Mouse (Mus musculus) mouse trophoblast stem cell (cell line): ENCODE results near the gene Map1b.

Experiments
- in situ Hi-C, 2 experiments: fragments of 300-500 bp; cut with MseI, MboI; formaldehyde crosslinking; loops; 2 replicates in 1 of 2; 3 replicates in 1 of 2; pipeline ENCODE4 v1.15.1; 2025

Map1b gene

GRCm38 (mm10) chr13:99410611-99411515, 105.5 kb downstream of the Map1b start:
- in situ Hi-C loops = no loop called here

- in situ Hi-C loops = no loop called here
Observed at GRCm38 (mm10) chr13:99409216-99409615, 107.1 kb downstream of the Map1b start.

DNA sequence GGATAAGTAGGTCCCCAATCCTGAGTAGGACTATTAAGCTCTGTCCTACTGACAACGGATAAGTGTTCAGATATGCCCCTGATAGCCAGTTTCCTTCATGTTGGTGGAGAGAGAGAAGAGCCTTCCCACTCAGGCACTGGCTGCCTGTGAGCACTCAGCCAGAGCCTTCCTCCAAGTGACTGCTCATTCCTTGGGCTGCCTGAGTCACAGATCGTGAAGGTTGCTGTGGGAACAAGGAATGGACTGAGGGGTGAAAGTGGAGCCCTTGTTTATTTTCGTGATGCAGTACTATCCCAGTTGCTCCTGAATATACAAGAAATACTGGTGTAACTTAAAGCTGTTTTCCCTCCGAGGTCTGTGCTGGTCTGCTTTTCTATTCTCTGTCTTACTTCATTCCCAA, 117.0 kb downstream of the Map1b start:
- in situ Hi-C loops = loop anchor here in 1 of 2 experiments (25.0 kb wide), 1 partner anchor 438 kb away; no protein-coding TSS in a partner anchor

DNA sequence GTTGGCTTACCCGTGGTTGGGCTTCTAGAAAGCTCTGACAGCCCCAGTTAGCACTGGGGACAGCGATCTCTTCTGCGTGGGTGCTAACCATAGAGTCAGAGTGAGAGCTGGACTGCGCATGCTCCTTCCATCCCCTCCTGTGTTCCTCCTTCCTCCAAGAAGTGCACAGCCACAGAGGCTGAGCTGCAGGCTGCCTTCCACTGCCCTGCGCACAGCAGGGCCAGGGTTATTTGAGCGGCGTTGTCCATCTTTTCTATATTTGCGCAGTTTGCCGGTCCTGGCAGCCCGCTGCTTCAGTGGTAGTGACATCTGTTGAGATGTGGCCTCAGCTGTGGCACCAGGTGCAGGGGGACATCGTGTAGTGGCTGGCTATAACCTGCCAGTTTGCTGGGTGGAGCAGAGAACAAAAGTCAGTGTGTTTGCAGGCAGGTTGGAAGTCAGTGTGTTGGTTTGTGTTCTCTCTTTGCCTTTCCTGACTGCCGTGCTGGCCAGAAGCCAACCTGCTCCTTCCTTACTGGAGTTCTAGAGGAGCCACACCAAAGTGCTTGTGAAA, 118.1 kb downstream of the Map1b start:
- in situ Hi-C loops = loop anchor here in 1 of 2 experiments (25.0 kb wide), 1 partner anchor 439 kb away; no protein-coding TSS in a partner anchor

- in situ Hi-C loops = loop anchor here in 1 of 2 experiments (25.0 kb wide), 1 partner anchor 440 kb away; no protein-coding TSS in a partner anchor
Observed at GRCm38 (mm10) chr13:99397228-99397627, 119.1 kb downstream of the Map1b start.

DNA sequence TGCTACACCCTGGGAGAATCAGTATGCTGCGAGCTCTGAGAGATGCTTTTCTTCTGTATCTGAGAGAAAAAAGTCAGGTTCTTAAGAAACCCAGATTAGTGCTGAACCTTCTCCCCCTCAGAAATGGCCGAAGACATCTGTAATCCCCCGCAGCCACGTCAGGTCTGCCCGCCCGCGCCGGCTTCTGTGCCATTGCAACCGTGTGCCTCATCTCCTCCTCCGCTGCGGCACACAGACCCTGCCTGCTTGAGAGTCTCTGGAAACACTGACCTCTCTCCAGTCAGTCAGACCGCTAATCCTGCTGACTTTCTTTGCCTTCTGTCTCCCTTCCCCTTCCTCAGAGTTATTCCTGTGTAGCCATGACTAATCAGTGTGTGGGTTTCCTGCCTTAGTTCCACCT, 120.8 kb downstream of the Map1b start:
- in situ Hi-C loops = loop anchor here in 1 of 2 experiments (25.0 kb wide), 1 partner anchor 442 kb away; no protein-coding TSS in a partner anchor

- in situ Hi-C loops = loop anchor here in 1 of 2 experiments (25.0 kb wide), 1 partner anchor 443 kb away; no protein-coding TSS in a partner anchor
Observed at GRCm38 (mm10) chr13:99394694-99395093, 121.6 kb downstream of the Map1b start.

GRCm38 (mm10) chr13:99393128-99393527, 123.2 kb downstream of the Map1b start:
- in situ Hi-C loops = loop anchor here in 1 of 2 experiments (25.0 kb wide), 1 partner anchor 444 kb away; no protein-coding TSS in a partner anchor

DNA sequence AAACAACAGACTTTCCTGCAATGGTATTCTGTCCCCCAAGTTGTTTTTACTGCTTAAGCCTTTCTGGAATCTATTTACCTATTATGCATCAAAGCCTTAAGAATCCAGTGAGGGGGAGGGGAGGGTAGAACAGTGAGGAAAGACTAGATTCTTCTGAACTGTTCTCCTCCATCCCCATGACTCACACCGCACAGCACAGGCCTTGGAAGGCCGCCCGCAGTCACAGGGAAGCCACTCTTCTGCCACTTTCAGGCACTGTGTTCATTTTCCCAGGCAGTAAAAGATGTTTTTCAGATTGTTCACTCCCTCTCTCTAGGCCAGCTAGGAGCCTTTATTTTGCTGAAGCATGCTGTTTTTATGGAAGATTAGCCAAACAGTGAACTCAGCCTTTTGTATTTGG, 124.9 kb downstream of the Map1b start:
- in situ Hi-C loops = loop anchor here in 1 of 2 experiments (25.0 kb wide), 1 partner anchor 446 kb away; no protein-coding TSS in a partner anchor

- in situ Hi-C loops = loop anchor here in 1 of 2 experiments (25.0 kb wide), 1 partner anchor 449 kb away; no protein-coding TSS in a partner anchor
Observed at GRCm38 (mm10) chr13:99387901-99388811, 128.2 kb downstream of the Map1b start.

- in situ Hi-C loops = loop anchor here in 1 of 2 experiments (25.0 kb wide), 1 partner anchor 451 kb away; no protein-coding TSS in a partner anchor
Observed at GRCm38 (mm10) chr13:99386341-99386740, 130.0 kb downstream of the Map1b start.

GRCm38 (mm10) chr13:99385911-99386310, 130.4 kb downstream of the Map1b start:
- in situ Hi-C loops = loop anchor here in 1 of 2 experiments (25.0 kb wide), 1 partner anchor 451 kb away; no protein-coding TSS in a partner anchor

- in situ Hi-C loops = loop anchor here in 1 of 2 experiments (25.0 kb wide), 1 partner anchor 453 kb away; no protein-coding TSS in a partner anchor
Observed at GRCm38 (mm10) chr13:99384555-99385203, 131.7 kb downstream of the Map1b start.

DNA sequence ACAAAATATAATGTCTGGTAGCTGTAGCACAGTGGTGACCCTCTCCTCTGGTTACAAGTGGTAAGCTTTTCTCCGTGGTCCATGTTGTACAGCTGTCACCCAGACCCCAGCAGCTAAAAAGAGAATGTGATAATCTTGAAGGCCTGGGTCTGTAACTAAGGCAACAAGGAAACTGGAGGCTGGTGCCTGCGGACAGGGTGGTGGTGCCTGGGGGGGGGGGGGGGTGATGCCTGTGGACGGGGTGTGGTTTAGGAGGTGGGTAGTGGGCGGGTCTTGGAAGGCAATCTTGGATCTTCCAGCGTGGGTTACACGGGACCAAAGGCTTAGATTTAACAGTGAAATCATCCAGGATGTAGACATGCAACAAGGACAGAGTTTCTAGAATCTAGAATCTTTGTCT, 134.0 kb downstream of the Map1b start:
- in situ Hi-C loops = loop anchor here in 1 of 2 experiments (25.0 kb wide), 1 partner anchor 455 kb away; no protein-coding TSS in a partner anchor

- in situ Hi-C loops = loop anchor here in 1 of 2 experiments (25.0 kb wide), 1 partner anchor 459 kb away; no protein-coding TSS in a partner anchor
Observed at GRCm38 (mm10) chr13:99378223-99378622, 138.1 kb downstream of the Map1b start.

GRCm38 (mm10) chr13:99377055-99377454, 139.3 kb downstream of the Map1b start:
- in situ Hi-C loops = loop anchor here in 1 of 2 experiments (25.0 kb wide), 1 partner anchor 460 kb away; no protein-coding TSS in a partner anchor

- in situ Hi-C loops = loop anchor here in 1 of 2 experiments (25.0 kb wide), 1 partner anchor 462 kb away; no protein-coding TSS in a partner anchor
Observed at GRCm38 (mm10) chr13:99375550-99375949, 140.8 kb downstream of the Map1b start.

GRCm38 (mm10) chr13:99374191-99374590, 142.1 kb downstream of the Map1b start:
- in situ Hi-C loops = no loop called here

DNA sequence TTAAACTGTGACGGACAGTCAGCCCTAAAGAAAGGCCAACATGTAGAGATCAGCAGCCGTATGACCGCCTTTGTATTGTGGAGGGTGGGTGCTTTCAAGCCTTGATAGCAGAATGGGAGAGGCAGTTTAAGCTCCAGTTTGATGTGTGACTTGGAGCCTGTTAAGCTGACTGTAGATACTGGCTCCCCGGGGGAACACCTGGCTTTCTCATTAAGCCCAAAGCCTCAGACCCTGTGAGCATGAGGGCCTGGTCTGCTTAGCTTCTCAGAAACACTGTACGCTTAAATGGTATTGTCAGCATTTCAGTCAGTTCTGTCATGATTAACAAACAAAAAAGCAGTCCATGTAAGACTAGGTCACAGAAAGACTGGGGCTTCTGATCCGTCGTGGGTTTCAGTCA, 142.7 kb downstream of the Map1b start:
- in situ Hi-C loops = no loop called here
